Mouse (Mus musculus): Measurements from ENCODE around the gene Slc16a13.

Gene Slc16a13

DNA sequence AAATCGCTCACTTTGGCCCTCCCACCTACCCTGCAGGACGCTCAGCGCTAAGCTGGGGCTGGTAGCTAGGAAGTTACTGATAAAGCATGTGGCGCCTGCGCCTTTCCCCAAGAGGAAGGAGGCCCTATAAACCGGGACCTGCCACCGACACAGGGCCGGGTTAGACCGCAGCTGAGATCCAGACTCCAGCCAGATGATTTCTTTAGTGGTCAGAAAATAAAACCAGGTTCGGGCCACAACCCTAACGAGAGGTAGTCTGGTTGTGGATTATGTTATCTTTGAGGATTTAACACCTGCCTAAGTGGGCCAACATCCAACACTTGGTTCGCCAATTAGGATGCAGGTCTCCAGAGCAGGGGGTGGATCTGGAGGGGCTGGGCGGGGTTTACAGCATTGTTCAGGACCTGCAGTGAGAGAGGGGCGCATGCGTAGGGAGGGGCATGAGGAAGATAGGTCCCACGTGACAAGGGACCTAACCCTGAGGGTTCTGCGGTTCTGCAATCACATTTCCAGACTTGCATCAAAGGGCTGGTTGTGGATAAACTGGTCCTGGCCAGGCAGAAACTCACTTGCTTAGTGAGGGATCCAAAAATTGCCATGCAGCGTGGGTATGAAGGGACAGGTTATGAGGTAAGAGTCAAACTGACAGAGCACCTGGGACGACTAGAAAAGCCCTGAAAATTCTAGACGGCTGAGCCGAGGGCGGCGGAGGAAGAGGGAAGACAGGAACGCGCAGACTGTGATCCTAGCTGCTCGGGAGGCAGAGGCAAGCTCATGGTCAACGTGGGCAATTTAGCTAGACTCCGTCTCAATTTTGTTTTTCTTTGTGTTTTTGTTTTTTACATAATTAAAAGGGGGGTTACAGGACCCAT, at the start of gene Slc16a13:
Slc16a13 (minus strand) TSS at position 334 of the 872 bp plus-strand sequence.
- peak; percentile 98 for DNase-seq

DNA sequence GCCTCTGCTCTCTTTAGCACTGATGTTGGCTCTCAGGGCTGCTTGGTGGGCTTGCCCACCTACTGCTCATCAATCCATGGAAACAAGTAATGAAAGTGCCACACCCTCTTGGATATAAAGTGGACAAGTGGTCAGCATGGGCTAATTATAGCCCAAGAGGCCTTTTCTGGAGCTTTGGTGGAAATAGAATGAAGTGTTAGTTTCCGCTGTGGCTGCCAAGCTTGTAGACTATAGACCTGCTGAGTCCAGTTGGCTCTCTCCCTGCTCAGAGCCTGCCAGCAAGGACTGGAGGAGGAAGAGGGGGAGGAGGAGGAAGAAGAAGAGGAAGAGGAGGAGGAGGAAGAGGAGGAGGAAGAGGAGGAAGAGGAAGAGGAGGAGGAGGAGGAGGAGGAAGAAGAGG, 45.5 kb upstream of the Slc16a13 start:
- peak; percentile 11 for DNase-seq

DNA sequence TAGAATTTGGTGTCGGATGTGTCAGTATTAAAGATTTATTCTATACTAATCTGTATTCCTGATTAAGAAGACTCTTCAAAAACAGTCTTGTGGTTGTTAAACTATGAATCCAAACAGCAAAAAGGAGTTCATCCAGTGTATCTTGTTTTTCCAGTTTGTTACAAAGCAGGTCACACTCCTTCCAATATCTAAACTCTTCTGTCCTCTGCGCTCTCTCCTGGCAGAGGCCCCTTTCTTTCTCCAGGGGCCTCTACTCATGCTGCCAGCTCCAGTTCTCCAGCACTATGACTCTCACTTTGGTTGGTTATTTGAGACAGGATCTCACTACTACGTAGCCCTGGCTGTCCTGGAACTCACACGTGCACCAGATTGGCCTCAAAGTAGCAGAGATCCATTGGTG, 45.0 kb upstream of the Slc16a13 start:
- DNase-seq, result no peak

DNA sequence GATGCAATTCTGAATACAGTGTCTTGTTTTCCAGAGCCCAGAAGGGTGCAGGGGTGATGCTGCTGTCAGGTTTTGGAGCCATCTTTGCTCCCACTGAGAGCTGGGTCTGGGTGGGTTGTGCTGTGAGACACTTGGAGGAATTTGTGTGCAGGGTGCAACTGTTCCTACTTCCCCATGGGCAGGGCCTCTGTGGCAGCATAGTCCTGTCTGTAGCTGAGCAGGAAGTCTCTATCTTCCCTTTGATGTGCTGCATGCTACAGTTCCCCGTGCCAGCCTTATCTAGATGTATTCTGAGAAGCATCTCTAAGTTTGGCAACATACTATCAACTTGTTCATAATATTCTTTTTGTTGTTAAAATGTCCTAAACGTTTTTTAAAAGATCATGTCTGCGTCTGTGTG, 44.4 kb upstream of the Slc16a13 start:
- no peak for DNase-seq

DNA sequence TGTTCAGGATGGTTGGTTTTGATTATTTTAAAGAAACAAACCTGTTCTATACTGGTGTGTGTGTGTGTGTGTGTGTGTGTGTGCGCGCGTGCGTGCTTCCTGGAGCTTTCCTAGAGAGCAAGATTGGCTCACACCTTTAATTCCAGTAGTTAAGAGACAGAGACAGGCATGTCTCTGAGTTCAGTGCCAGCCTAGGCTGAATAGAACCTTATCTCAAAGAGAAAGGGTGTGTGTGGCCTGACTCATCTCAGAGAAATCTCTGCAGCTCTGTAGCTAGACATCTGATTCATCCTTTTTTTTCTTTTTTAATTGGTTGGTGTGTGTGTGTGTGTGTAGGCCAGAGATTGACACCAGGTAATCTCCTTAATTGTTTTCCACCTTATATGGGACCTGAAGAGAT, 38.2 kb upstream of the Slc16a13 start:
- no peak for DNase-seq

DNA sequence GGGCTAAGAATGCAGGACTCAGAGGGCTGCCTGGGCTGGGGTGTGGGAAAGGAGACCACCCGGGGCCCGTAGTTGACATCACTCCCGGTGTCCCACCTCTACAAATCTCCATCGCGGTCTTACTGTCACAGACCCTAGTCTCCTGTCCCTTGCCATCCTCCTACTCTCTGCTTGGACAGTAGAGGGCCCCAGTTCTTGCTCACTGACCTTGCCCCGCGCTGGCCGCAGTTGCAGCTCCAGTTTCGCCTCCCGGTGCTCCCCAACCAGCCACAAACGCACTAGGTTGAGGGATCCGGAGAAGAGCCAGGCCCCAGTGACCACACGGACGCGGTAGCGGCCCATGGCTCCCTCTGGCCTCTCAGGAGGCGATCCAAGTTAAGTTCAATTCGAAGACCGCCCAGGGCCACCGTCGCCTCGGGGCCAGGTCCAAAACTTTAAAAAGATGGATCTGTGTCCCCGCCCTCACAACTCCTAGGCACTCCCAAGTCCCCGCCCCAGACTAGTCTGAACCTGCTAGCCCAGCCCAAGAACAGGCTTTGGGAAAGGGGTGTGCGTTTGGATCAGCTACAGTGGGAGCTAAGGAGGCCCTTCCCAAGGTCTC, 34.2 kb upstream of the Slc16a13 start, which contains the start of gene Alox12:
Alox12 (minus strand) TSS at position 423 of the 601 bp plus-strand sequence.
- DNase-seq, result peak; percentile 59

DNA sequence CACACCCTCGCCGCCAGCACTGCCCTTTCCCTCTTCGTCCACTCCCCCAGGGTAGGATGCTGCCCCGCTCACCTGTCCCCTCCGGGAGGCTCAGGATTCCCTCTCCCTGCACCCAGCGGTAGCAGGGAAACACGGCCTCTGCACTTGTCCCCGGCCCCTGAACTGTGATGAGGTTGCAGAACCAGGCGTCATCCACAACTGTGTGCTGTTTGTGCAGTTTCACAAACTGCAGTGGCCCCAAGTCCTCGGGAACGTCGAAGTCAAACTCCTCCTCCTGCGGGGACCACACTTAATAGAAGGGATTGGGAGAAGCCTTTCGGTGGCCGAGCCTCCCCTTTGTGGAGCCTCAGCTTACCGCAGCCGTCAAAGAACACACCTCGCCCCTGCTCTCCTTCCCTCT, 33.5 kb upstream of the Slc16a13 start:
- no peak for DNase-seq

DNA sequence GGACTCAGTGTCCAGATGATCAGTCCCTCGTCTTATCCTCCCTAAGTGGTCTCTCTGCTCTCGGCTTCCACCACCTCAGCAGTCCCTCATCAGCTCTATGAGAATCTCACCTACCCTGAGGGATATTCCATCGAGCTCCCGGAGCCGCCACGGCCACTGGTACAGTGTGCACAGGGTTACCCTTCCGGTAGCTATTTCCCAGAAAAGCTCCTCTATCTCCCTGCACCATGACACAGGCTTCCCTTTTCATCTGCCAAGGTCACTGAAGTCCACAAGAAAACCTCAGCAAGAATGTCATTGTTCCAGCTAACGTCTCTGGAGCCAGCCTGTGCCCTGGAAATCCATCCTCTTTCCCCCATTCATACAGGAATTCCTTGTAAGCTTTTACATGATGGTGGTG, 31.0 kb upstream of the Slc16a13 start:
- DNase-seq, result no peak

DNA sequence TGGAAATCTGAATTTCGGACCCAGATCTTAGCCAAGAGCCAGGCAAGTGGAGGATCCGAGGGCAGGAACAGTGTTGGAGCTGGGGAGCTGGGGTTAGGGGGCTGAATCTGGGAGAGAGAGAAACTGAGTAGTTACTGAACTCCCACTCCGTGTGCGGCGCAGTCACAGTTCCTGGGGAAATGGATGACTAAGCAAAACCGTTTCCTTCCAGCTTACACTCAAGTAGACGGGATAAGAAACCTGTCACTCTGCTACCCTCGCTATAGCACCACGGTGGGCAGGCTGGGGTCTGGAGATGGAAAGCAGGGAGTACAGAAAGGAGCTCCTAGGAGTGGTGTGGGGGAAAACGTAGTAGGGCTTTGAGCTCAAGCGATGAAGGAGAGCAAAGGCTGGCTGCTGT, 29.3 kb upstream of the Slc16a13 start:
- DNase-seq, result no peak

DNA sequence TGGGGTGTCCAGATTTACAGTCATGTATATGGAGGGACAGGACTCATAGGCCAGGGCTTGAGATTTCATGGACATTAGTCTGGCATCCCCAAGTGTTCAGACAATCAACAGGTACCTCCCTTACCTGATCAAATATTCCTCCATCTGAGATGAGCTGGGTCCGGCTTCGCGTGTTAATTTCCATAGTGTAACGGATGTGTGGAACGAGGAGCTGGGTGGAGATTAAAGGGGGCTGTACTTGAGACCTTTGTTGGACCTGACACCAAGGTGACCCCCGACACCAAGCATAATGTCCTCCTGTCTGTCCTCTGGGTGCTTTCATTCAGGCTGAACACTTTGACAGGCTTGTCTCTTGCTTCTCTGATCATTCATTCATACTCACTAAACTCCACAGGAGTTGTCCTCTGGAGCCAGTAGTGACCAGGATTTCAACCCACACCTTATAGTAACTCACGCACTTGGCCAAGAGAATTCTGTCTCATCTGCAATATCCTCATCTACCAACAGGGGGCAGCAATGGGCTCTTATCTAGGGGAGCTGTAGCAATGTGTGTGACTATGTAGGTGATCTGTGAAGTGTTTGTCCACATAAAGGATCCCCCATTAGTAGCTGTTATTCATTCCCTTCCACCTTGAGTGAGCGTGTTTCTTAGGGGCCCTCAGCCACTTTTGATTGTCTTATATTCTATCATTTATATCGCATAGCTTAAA, 26.4 kb upstream of the Slc16a13 start:
- DNase-seq, result no peak

DNA sequence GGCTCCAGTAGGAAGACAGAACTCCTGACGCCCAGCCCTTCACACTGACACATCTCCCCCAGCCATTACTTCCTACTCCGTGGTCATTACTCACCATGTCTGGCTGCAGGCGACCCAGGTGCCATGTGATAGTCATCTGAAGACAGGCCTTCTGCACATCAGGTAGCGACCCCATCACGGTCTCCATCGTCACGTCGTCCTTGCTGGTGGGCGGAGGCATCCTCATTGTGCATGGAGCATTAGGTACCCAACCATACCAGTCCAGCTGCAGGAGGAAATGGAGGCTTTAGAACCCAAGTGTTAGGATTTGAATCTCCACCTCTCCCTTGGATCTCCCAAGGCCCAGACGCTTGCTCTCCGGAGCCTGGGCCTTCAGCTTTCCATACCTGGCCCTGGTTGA, 21.7 kb upstream of the Slc16a13 start:
- DNase-seq, result no peak

DNA sequence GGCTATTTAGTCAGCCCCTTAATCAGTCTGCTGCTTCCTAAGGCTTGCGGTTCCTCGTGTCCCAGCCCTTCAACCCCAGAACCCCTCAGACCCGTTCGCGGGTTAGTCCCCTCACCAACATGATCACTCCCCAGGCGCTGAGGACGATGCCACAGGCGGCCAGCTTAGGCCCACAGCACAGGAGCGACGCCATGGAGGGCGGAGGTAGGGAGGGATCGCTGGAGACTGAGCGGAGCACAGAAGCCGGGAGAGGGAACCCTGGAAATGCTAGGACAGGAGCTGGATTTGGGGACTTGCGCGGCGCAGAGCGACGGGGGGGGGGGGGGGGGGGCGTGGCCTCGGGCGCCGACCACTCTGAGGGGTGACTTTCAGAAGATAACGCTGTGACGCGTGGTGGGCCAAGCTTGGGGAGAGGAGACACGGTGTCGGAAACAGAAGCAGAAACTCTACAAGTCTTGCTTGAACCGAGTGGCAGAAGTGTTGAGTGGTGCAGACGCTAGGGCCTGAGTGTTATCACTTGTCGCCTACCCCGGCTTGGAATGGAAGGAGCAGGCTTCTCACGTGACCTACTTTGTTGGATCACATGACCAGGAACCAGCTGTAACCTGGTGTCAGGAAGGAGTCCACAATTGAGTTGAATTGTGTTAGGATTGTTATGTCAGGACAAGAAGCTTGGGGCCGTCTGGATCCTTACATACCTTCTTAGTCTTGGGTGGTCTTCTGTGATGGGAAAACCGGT, 18.8 kb upstream of the Slc16a13 start, which contains the start of the genes Gm21988 and Rnasek:
Gm21988 (minus strand) TSS at position 290 of the 739 bp plus-strand sequence.
Rnasek (minus strand) TSS at position 302 of the 739 bp plus-strand sequence.
- DNase-seq, result peak; percentile 86

DNA sequence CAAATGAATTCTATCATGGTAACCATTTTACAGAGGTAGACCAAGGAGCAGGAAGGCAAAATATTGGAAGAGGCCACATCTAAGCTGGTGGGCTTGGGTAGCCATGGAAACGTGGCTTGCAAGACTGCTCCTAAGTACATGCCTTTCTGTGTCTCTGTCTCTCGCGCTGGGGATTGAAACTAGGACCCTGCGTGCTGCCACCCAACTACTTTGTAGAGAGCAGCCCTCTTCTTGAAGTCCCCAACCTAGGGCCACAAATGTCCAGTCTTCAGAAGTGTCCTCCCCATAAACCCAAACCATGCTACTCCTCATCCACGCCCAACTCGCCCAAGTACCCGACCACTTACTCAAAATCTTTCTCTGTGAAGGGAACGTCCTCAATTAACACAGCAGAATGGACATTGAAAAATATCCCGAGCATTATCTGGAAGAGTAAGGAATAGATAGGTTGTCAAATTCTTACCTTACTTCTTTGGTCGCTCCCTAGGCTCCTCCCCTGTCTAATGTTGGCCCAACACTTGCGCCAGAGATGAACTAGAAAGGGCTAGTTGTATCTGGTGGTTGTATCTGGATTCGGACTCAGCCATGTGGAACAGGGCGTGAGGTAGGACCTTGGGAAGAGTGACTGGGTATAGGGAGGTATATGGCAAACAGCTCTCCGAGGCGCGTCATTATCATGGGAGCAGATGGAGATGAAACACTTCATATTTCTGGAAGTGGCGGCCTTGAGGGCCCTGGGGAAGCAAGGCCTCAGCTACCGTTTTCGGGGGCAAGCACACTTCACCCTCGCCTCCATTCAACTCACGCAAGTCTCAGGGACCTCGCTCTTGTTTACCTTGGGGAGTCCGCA, 18.0 kb upstream of the Slc16a13 start:
- peak; percentile 45 for DNase-seq

DNA sequence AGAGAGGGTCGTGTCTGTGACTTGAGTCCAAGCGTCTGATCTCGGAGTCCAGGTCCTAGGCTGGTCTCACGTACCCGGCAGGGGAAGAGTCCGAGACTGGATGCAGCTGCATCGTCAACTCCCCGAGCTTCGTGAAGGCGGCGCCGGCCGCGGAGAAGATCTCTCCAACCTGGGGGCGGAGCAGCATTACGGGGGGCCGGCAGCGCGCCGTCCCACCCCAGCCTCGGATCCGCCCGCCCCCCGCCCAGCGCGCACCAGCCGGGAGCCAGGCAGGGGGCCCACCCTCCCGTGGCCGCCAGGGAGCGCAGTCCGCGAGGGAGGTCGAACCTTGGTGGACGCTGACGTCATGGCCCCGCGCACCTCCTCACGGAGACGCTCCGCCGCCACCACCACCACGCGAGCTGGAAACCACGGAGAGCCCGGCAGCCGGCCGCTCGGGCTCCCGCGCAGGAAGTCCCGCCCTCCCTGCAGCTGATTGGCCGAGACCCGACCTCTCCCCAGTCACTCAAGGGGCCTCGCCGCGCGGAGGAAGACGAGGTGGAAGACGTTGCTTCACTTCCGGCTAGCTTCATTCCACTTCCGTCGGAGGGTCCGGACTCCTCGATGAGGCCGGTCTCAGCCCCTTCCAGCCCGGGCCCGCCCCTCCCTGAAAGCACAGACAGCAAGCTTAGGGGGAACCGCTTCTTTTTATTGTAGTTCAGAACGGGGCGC, 16.7 kb upstream of the Slc16a13 start, which contains the start of gene 0610010K14Rik:
0610010K14Rik (minus strand) TSS at position 458 of the 711 bp plus-strand sequence.
- peak; percentile 97 for DNase-seq

DNA sequence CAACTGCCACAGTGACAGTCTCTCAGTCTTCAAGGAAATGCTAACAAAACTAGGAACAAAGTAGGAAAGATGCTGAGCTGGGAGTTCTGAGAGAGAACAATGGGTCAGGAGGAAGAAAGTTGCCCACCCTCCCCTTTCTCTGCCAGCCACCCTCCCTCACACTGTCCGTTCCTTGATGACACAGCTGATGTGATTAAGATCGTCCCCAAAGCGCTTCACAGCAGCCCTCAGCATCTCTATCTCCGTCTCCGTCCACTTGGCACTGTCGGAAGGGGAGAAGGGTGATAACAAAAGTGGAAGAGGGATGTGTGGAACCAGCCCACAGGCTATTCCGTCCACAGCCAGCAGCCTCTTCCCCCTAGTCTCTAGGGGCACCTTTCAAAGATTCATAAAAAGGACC, 15.9 kb upstream of the Slc16a13 start:
- DNase-seq, result no peak

DNA sequence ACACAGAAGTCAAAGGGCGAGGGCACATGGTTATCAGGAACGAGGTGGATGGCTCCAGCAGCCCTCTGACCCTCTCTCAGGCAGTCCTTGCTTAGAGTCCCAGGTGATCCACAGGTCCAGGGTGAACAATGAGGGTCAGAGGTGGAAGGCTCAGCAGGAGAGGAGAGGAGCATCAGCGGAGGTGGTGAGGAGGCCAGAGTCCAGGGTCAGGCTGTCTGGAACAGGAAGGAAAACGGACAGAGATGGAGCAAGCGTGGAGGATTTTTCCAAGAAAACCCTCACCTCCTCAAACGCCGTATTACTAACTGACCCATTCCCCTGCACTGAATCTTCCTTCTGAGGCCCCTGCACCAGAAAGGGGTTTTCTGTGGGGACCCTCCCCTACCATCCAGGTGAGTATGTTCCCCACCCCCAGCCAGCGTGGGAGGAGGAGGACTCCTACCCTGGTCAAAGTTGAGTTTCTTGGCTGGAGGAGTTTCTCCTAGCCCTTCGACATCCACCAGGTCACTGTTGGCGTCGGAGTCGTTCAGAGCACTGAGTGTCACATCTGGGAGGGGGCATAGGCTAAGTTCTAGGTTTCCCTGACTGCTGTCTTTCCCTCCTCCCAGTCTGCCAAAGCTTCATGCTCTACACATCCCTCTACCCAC, 14.5 kb upstream of the Slc16a13 start:
- DNase-seq, result peak; percentile 67

DNA sequence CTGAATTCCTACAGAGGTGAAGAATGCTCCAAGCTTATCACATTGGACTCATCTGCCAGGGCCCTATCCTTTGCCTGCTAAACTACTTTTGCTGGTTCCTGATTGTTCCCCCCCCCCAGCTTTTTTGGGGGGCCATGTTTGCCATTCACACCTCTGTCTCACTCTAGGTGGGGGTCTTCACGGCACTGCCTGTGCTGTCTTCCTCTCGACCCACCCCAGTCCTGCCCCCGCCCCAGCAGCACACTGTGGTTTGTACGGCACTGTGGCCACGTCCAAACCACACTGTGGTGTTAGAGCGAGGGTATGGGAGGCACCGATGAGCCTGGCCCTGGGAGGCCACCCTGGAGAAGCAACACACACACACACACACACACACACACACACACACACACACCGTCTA, 13.6 kb upstream of the Slc16a13 start:
- DNase-seq, result no peak

DNA sequence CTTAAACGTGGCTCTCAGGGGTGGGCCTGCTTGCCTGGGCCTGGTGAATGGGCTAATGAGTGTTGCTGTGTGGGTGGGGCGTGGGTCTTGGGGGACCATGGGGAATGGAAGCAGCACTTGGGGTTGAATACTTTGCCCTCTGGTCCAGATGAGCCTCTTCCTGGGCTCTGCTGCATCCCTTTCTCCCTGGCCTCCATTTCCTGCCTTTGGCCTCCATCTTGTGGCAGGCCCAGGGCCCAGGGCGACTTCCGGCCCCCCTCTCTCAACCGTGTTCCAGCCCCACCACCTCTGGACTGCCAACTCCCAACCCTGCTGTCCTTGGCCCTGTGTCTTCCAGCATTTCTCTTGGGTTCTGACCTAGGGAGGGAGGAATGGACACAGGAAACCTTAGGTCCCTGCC, 13.2 kb upstream of the Slc16a13 start:
- no peak for DNase-seq

DNA sequence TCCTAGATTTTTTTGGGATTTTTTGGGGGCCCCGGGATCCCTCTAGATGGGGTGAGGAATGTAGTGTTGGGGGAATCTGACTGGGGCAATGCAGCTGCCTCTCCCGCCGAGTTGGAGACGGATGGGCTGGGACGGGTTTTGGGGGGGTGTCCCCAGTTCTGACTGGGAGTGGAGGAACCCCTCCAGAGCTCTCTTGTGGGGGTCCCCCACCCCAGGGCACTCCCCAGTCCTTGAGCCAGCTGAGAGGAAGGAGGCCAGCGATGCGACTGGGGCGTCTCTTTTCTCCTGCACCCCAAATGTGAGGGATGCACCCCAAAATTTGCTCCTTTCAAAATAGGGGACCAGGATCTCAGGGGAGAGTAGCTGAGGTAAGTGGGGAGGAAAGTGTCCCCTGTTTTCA, 12.2 kb upstream of the Slc16a13 start:
- DNase-seq, result no peak

DNA sequence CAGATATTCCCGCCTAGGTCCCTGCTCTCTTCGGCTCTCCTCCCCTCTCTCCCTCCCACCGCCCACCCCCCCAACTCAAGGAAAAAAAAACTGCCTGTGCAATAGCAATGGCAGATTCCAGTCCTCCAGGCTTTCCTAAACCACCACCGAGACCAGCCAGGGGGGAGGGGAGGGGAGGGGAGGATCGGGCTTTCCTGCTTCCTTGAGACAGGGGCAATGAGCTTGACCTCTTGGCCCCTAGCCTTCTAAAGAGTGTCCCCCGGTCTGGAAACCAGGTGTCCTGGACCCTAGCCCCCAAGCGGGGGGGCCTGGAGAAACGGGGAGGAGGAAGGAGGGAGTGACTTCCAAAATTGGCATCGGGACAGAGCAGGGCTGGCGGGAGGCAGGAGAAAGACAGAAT, 11.7 kb upstream of the Slc16a13 start:
- no peak for DNase-seq
